Mouse (Mus musculus): ENCODE measurements around the gene Tsc22d1. TPM values are rescaled to one million over a fixed set of nuclear protein-coding genes. Genes with fewer than 3 reads are reported as not detected.

Gene Tsc22d1
- polyA plus RNA-seq, 1 experiment: 110 TPM

DNA sequence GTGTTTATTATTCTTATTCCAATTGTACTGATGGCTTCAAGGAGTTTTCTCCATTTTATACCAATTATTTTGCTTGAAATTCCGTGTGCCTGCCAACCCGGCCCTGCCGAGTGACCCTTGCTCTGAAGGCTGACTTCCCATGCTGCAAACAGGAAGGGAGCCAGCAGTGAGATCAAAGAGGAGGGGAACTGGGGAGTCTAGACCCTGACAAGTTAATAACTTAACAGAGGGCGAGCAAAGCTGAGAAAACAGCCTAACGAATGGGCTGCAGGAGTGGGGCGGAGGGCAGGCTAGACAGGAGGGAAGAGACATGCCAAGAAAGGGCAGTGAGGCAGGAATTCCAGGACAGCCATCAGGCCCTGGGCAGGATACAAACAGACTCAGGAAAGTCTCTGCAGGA lies 122.2 kb downstream of the Tsc22d1 start:
- no peak for DNase-seq (ENCODE audit: low read depth, low spot score)
- WGBS: 24% methylated on average over 6 of the region's 6 CpGs

- 84% methylated on average over 5 of the region's 5 CpGs for WGBS
- DNase-seq (ENCODE audit: low read depth, low spot score): no peak
These were observed 125.4 kb downstream of the Tsc22d1 start for GRCm38 (mm10) chr14:76540005-76540670.

GRCm38 (mm10) chr14:76541341-76541740 lies 126.6 kb downstream of the Tsc22d1 start:
- DNase-seq (ENCODE audit: low read depth, low spot score): no peak
- 76% methylated on average over 2 of the region's 2 CpGs for WGBS

DNA sequence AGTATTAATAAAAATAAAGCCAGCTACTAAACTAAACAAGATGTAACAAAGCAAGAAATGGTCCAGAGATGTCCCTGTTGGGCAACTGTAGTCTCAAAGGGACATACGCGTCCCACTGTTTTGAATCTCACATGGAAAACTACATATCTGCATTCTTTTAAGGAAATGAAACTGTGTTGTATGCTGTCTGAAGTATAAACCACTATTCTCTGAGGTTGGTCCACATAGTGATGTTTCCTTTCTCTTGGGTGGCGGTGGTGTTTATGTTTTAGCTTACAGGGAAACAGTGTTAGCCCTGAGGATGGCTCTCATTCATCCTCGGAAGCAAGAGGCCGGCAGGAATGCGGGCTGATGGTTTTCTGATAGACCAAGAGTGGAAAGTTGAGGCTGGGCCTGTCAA lies 129.4 kb downstream of the Tsc22d1 start:
- DNase-seq (ENCODE audit: low read depth, low spot score): no peak
- WGBS: 85% methylated on average over 6 of the region's 6 CpGs

GRCm38 (mm10) chr14:76555263-76556030 lies 140.7 kb downstream of the Tsc22d1 start:
- no peak for DNase-seq (ENCODE audit: low read depth, low spot score)
- 60% methylated on average over 18 of the region's 18 CpGs for WGBS

DNA sequence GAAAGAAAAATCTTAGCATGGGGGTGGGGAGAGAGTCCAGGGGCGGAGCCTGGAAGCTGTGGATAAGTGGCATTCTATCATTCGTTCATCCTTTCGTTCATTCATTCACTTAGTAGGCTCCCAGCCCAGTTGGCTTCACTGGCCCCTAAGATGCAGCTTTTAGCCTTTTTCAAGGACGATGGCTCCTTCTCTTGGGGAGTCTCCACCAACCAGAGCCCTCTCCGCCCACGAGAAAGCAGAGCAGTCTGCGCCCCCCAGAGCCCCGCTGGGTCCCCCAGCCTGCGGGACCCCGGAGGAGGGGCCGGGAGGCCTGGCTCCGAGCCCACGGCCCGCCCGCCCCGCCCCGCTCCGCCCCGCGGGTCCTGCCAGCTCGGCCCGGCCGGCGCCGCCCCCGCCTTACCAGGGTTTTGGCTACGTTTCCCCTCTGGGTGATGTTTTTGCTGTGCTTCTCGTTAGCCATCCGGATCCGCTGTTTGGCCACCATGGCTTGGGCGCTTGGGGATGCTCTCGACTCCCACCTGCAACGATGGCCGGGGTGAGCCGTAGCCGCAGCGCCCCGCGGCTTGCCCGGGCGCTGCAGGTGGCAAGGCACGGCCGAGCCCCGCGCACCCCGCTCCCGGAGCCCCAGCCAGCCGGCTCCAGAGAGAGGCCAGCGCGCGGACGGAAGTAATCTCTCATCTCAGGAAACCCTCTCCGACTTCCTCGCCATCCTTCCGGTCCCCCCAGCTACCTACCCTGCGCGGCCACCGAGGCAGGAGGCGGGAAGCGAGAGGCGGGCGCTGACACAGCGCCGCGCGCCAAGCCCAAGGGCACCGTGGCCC lies 141.5 kb downstream of the Tsc22d1 start:
- 2% methylated on average over 67 of the region's 67 CpGs for WGBS
- DNase-seq (ENCODE audit: low read depth, low spot score): no peak

DNA sequence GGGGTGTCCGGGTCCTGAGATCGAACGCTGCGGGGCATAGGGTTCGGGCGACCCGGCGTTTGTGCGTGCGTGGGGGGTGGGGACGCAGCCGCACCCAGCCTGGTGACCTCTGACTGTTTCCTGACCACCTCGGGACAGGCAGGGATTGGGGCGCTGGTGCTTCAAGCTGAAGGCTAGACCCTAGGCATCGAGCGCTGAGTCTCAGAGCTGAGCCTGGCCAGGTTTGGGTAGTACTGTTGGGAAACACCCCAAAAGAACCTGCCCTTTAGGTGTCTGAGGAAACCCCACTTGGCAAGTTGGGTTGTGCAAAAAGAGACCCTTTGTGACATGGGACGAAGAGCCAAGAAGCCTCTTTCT lies 142.1 kb downstream of the Tsc22d1 start, which contains the start of gene Serp2:
Gene Serp2 (minus strand): TSS at position 38 of the 357 bp plus-strand sequence.
- 11% methylated on average over 17 of the region's 17 CpGs for WGBS
- DNase-seq (ENCODE audit: low read depth, low spot score): no peak

Other genes with a start within 250 kb of the Tsc22d1 start
- gene Serp2, start 141.9 kb downstream of the Tsc22d1 start, polyA plus RNA-seq (2012; rRNA removed): 1.0 and 1.3 TPM in 2 replicates